Mouse (Mus musculus): ENCODE measurements around the gene Pik3ap1. TPM values are rescaled to one million over a fixed set of nuclear protein-coding genes. Genes with fewer than 3 reads are reported as not detected.

Pik3ap1 gene
- polyA plus RNA-seq, 1 experiment from 2014 or later: 2.7 TPM

DNA sequence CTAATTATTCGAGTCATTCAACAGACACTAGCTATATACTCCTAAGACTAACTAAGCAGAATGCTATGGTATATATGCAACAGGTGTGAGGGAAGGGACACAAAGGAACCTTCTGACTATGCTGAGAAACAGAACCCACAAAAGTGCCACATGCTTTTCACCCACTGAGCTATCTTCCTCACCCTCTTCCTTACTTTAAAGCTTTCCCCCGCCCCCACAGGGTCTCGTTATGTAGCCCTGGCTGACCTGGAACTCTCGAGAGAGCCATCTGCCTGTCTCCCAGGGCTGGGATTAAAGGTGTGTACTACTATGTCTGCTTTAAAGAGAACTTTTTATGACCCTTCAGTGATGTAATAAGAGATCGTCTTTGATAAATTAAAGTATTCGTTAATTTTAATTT is 125.6 kb downstream of the Pik3ap1 start:
- ATAC-seq (ENCODE audit: low read depth): no peak

DNA sequence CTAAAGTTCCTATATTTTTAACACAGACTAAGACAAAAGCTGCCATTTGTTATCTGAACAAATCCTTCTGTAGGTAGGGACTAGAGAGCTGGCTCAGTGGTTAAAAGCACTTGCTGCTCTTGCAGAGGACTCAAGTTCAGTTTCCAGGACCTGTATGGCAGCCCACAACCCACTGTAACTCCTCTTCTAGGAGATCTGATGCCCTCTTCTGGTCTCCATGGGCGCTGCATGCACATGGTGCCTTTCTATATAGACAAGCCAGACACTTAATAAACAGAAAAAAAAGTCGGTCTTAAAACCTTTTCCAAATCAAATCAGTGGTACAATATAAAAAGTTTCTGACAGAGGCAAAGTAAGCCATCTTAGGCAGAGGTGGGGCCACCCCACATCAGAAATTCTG is 126.2 kb downstream of the Pik3ap1 start:
- no peak for ATAC-seq (ENCODE audit: low read depth)
- 0 out of 2 replicates have a peak, but pooled peaks cover 8% of the 10 kb centered on the region for H3K36me3 ChIP-seq (ENCODE audit: control insufficient read depth, insufficient read depth, low read length)
- H3K27ac ChIP-seq (replicated peaks; ENCODE audit: low read depth, low read length): no peak overlapping the region
- H3K4me1 ChIP-seq (ENCODE audit: control insufficient read depth, insufficient read depth, low read length): no peaks in the 10 kb centered on the region; the same call in 1 of the 2 replicates
- WGBS: 36% methylated on average over 2 of the region's 2 CpGs
- no peak overlapping the region for H3K4me2 ChIP-seq (ENCODE audit: low read depth, low read length)
- no peaks in the 10 kb centered on the region for H3K9me3 ChIP-seq (ENCODE audit: control insufficient read depth, low read length)
- no peak overlapping the region for H3K9ac ChIP-seq (ENCODE audit: low read depth, low read length)
- H3K4me3 ChIP-seq (ENCODE audit: low read depth, low read length): no peak overlapping the region
- H3K27me3 ChIP-seq (replicated peaks; ENCODE audit: control insufficient read depth, insufficient read depth, low read length): no peaks in the 10 kb centered on the region
- DNase-seq (ENCODE audit: low spot score): peak; percentile 38

More for the DNA sequence above, 125.6 kb downstream of the Pik3ap1 start:
- Histone ChIP-seq H3K9ac (ENCODE audit: low read depth, low read length) (no peak overlapping the region), H3K27ac (replicated peaks; ENCODE audit: low read depth, low read length) (no peak overlapping the region), H3K4me2 (ENCODE audit: low read depth, low read length) (no peak overlapping the region), H3K27me3 (replicated peaks; ENCODE audit: control insufficient read depth, insufficient read depth, low read length) (no peaks in the 10 kb centered on the region), H3K36me3 (ENCODE audit: control insufficient read depth, insufficient read depth, low read length) (0 out of 2 replicates have a peak, but pooled peaks cover 6% of the 10 kb centered on the region), H3K9me3 (ENCODE audit: control insufficient read depth, low read length) (no peaks in the 10 kb centered on the region), H3K4me1 (ENCODE audit: control insufficient read depth, insufficient read depth, low read length) (no peaks in the 10 kb centered on the region; the same call in 1 of the 2 replicates), H3K4me3 (ENCODE audit: low read depth, low read length) (no peak overlapping the region)
- DNase-seq (ENCODE audit: low spot score): no peak
- WGBS: 77% methylated on average over 6 of the region's 6 CpGs

DNA sequence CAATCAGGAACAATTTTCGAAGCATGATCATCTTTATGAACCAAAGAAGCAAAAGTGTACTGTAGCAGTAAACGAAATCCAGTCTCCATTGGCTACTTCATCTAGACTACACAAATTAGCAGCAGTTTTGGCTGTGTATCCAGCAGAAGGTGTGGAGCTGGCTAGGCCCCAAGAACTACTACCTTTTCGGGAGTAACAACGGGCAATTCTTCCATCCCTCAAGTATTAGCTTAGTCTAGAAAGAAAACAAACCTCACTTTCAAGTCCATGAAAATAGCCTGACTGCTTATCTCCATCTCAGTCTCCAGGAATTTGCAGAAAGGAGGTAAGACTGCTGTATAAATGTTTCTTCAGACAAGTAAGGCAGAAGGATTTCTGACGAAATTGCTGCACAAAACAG is 130.3 kb downstream of the Pik3ap1 start:
- no peak overlapping the region for H3K27ac ChIP-seq (replicated peaks; ENCODE audit: low read depth, low read length)
- WGBS: 77% methylated on average over 5 of the region's 5 CpGs

GRCm38 (mm10) chr19:41248968-41249367 is 135.9 kb downstream of the Pik3ap1 start:
- 59% methylated on average over 4 of the region's 4 CpGs for WGBS
- no peaks in the 10 kb centered on the region for H3K27me3 ChIP-seq (replicated peaks; ENCODE audit: control insufficient read depth, insufficient read depth, low read length)
- peaks cover 40% of the 10 kb centered on the region for H3K36me3 ChIP-seq (ENCODE audit: control insufficient read depth, insufficient read depth, low read length)
- H3K4me1 ChIP-seq (ENCODE audit: control insufficient read depth, insufficient read depth, low read length): no peaks in the 10 kb centered on the region
- DNase-seq (ENCODE audit: low spot score) (peak; percentile 59), ATAC-seq (ENCODE audit: low read depth) (no peak)
- H3K27ac ChIP-seq (replicated peaks; ENCODE audit: low read depth, low read length): no peak overlapping the region
- no peak overlapping the region for H3K4me2 ChIP-seq (ENCODE audit: low read depth, low read length)
- no peak overlapping the region for H3K4me3 ChIP-seq (ENCODE audit: low read depth, low read length)
- H3K9ac ChIP-seq (ENCODE audit: low read depth, low read length): no peak overlapping the region
- H3K9me3 ChIP-seq (ENCODE audit: control insufficient read depth, low read length): no peaks in the 10 kb centered on the region

More for the DNA sequence above, 130.3 kb downstream of the Pik3ap1 start:
- Histone ChIP-seq H3K4me3 (ENCODE audit: low read depth, low read length) (no peak overlapping the region), H3K9ac (ENCODE audit: low read depth, low read length) (no peak overlapping the region), H3K27me3 (replicated peaks; ENCODE audit: control insufficient read depth, insufficient read depth, low read length) (no peaks in the 10 kb centered on the region), H3K4me1 (ENCODE audit: control insufficient read depth, insufficient read depth, low read length) (no peaks in the 10 kb centered on the region; the same call in 1 of the 2 replicates), H3K36me3 (ENCODE audit: control insufficient read depth, insufficient read depth, low read length) (0 out of 2 replicates have a peak, but pooled peaks cover 12% of the 10 kb centered on the region), H3K9me3 (ENCODE audit: control insufficient read depth, low read length) (no peaks in the 10 kb centered on the region), H3K4me2 (ENCODE audit: low read depth, low read length) (no peak overlapping the region)
- DNase-seq (ENCODE audit: low spot score) (no peak), ATAC-seq (ENCODE audit: low read depth) (no peak)

GRCm38 (mm10) chr19:41248271-41248670 is 136.6 kb downstream of the Pik3ap1 start:
- Histone ChIP-seq H3K9me3 (ENCODE audit: control insufficient read depth, low read length) (no peaks in the 10 kb centered on the region), H3K4me3 (ENCODE audit: low read depth, low read length) (no peak overlapping the region), H3K4me2 (ENCODE audit: low read depth, low read length) (no peak overlapping the region), H3K36me3 (ENCODE audit: control insufficient read depth, insufficient read depth, low read length) (peaks cover 38% of the 10 kb centered on the region), H3K27ac (replicated peaks; ENCODE audit: low read depth, low read length) (no peak overlapping the region), H3K4me1 (ENCODE audit: control insufficient read depth, insufficient read depth, low read length) (no peaks in the 10 kb centered on the region), H3K27me3 (replicated peaks; ENCODE audit: control insufficient read depth, insufficient read depth, low read length) (no peaks in the 10 kb centered on the region), H3K9ac (ENCODE audit: low read depth, low read length) (no peak overlapping the region)
- WGBS: 90% methylated on average over 3 of the region's 3 CpGs
- DNase-seq (ENCODE audit: low spot score) (no peak), ATAC-seq (ENCODE audit: low read depth) (no peak)

- Histone ChIP-seq H3K36me3 (ENCODE audit: control insufficient read depth, insufficient read depth, low read length) (peaks cover 58% of the 10 kb centered on the region), H3K9ac (ENCODE audit: low read depth, low read length) (no peak overlapping the region), H3K4me3 (ENCODE audit: low read depth, low read length) (no peak overlapping the region), H3K4me1 (ENCODE audit: control insufficient read depth, insufficient read depth, low read length) (no peaks in the 10 kb centered on the region), H3K27ac (replicated peaks; ENCODE audit: low read depth, low read length) (no peak overlapping the region), H3K4me2 (ENCODE audit: low read depth, low read length) (no peak overlapping the region), H3K9me3 (ENCODE audit: control insufficient read depth, low read length) (no peaks in the 10 kb centered on the region), H3K27me3 (replicated peaks; ENCODE audit: control insufficient read depth, insufficient read depth, low read length) (no peaks in the 10 kb centered on the region)
- 87% methylated on average over 4 of the region's 4 CpGs for WGBS
- ATAC-seq (ENCODE audit: low read depth) (no peak), DNase-seq (ENCODE audit: low spot score) (no peak)
Observed at GRCm38 (mm10) chr19:41246271-41246670, 138.6 kb downstream of the Pik3ap1 start.

- Histone ChIP-seq H3K4me3 (ENCODE audit: low read depth, low read length) (no peak overlapping the region), H3K9ac (ENCODE audit: low read depth, low read length) (no peak overlapping the region), H3K27me3 (replicated peaks; ENCODE audit: control insufficient read depth, insufficient read depth, low read length) (no peaks in the 10 kb centered on the region), H3K4me1 (ENCODE audit: control insufficient read depth, insufficient read depth, low read length) (no peaks in the 10 kb centered on the region), H3K36me3 (ENCODE audit: control insufficient read depth, insufficient read depth, low read length) (peaks cover 71% of the 10 kb centered on the region), H3K27ac (replicated peaks; ENCODE audit: low read depth, low read length) (no peak overlapping the region), H3K4me2 (ENCODE audit: low read depth, low read length) (no peak overlapping the region), H3K9me3 (ENCODE audit: control insufficient read depth, low read length) (no peaks in the 10 kb centered on the region)
- no peak for ATAC-seq (ENCODE audit: low read depth)
- 69% methylated on average over 6 of the region's 6 CpGs for WGBS
- DNase-seq (ENCODE audit: low spot score): peak; percentile 46
Observed at GRCm38 (mm10) chr19:41244581-41244980, 140.3 kb downstream of the Pik3ap1 start.

DNA sequence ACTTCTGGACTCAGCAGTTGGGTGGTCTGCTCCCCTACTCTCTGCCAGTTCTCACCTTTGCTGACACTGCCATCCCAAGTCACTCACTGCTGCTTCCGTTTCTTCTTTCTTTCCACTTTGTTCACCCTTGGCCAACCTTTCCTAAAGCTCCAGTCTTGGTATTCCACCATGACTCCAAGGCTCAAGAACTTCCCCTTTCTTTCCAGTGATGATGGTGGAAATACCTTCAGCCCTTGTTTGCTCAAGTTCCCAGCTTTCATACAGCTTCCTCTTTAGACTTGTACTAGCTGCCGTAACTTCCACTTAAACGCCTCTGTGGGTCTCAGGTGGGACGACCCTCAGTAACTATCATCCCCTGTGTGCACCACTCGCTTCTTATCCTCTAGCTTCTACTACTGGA is 142.9 kb downstream of the Pik3ap1 start:
- Histone ChIP-seq H3K4me2 (ENCODE audit: low read depth, low read length) (no peak overlapping the region), H3K9me3 (ENCODE audit: control insufficient read depth, low read length) (no peaks in the 10 kb centered on the region), H3K4me3 (ENCODE audit: low read depth, low read length) (no peak overlapping the region), H3K27me3 (replicated peaks; ENCODE audit: control insufficient read depth, insufficient read depth, low read length) (no peaks in the 10 kb centered on the region), H3K4me1 (ENCODE audit: control insufficient read depth, insufficient read depth, low read length) (no peaks in the 10 kb centered on the region), H3K27ac (replicated peaks; ENCODE audit: low read depth, low read length) (no peak overlapping the region), H3K36me3 (ENCODE audit: control insufficient read depth, insufficient read depth, low read length) (peaks cover 78% of the 10 kb centered on the region), H3K9ac (ENCODE audit: low read depth, low read length) (no peak overlapping the region)
- DNase-seq (ENCODE audit: low spot score): no peak
- no peak for ATAC-seq (ENCODE audit: low read depth)
- 93% methylated on average over 5 of the region's 5 CpGs for WGBS

DNA sequence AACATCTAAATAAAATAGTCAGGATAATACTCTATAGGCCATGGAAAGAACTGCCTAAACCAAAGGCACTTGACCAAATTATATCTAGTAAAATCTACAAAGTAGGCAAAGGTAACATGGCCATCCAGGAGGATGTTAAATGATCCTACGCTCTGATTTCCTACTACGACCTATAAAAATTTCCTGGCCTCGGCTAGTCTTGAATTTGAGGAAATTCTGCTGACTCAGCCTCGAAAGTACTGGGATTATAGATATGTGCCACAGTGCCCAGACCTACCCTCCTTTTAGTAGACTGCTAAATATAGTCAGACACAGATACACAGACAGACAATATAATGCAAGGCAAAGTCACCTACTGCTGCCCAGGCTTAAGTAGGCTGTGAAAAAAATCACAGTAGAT is 151.2 kb downstream of the Pik3ap1 start:
- 92% methylated on average over 4 of the region's 4 CpGs for WGBS
- Histone ChIP-seq H3K36me3 (ENCODE audit: control insufficient read depth, insufficient read depth, low read length) (peaks cover 74% of the 10 kb centered on the region), H3K4me3 (ENCODE audit: low read depth, low read length) (no peak overlapping the region), H3K9ac (ENCODE audit: low read depth, low read length) (no peak overlapping the region), H3K27me3 (replicated peaks; ENCODE audit: control insufficient read depth, insufficient read depth, low read length) (no peaks in the 10 kb centered on the region), H3K9me3 (ENCODE audit: control insufficient read depth, low read length) (no peaks in the 10 kb centered on the region), H3K4me2 (ENCODE audit: low read depth, low read length) (no peak overlapping the region), H3K27ac (replicated peaks; ENCODE audit: low read depth, low read length) (no peak overlapping the region), H3K4me1 (ENCODE audit: control insufficient read depth, insufficient read depth, low read length) (no peaks in the 10 kb centered on the region)
- DNase-seq (ENCODE audit: low spot score) (no peak), ATAC-seq (ENCODE audit: low read depth) (no peak)
